Mouse (Mus musculus): ENCODE measurements around the gene Rpl26. TPM values are rescaled to one million over a fixed set of nuclear protein-coding genes. Genes with fewer than 3 reads are reported as not detected.

The Rpl26 gene
- total RNA-seq, 2 experiments from 2014 or later: 777 to 828 TPM

GRCm38 (mm10) chr11:68886091-68886490, 15.3 kb upstream of the Rpl26 start:
- intact Hi-C loops (cut with DNase I): no loop called here
- no peak for DNase-seq

- intact Hi-C loops (cut with DNase I): no loop called here
- no peak for DNase-seq
Measured at GRCm38 (mm10) chr11:68888253-68888652, 13.1 kb upstream of the Rpl26 start, which contains the start of gene Rnf222. Gene Rnf222, plus strand, starts transcription at chr11:68888553.

GRCm38 (mm10) chr11:68888653-68889052, 12.7 kb upstream of the Rpl26 start:
- intact Hi-C loops (cut with DNase I): no loop called here
- DNase-seq: no peak

GRCm38 (mm10) chr11:68890625-68891024, 10.8 kb upstream of the Rpl26 start:
- intact Hi-C loops (cut with DNase I): no loop called here
- no peak for DNase-seq

GRCm38 (mm10) chr11:68891823-68892222, 9.6 kb upstream of the Rpl26 start:
- intact Hi-C loops (cut with DNase I): no loop called here
- no peak for DNase-seq

- intact Hi-C loops (cut with DNase I): no loop called here
- no peak for DNase-seq
Measured at GRCm38 (mm10) chr11:68892233-68892832, 9.1 kb upstream of the Rpl26 start.

- intact Hi-C loops (cut with DNase I): no loop called here
- no peak for DNase-seq
Measured at GRCm38 (mm10) chr11:68893911-68894464, 7.4 kb upstream of the Rpl26 start.

GRCm38 (mm10) chr11:68896247-68896646, 5.1 kb upstream of the Rpl26 start:
- intact Hi-C loops (cut with DNase I): no loop called here
- DNase-seq: no peak

- intact Hi-C loops (cut with DNase I): no loop called here
- no peak for DNase-seq
Measured at GRCm38 (mm10) chr11:68897120-68897519, 4.3 kb upstream of the Rpl26 start.

- intact Hi-C loops (cut with DNase I): no loop called here
- no peak for DNase-seq
Measured at GRCm38 (mm10) chr11:68897838-68898237, 3.5 kb upstream of the Rpl26 start.

GRCm38 (mm10) chr11:68898790-68899189, 2.6 kb upstream of the Rpl26 start:
- intact Hi-C loops (cut with DNase I): no loop called here
- no peak for DNase-seq

GRCm38 (mm10) chr11:68899815-68900214, 1.6 kb upstream of the Rpl26 start:
- no peak for DNase-seq

GRCm38 (mm10) chr11:68900519-68901350, 648 bp upstream of the Rpl26 start:
- intact Hi-C loops (cut with DNase I): no loop called here
- peak in 1 of 2 experiments; percentile 25 for DNase-seq

More at GRCm38 (mm10) chr11:68899815-68900214, 1.6 kb upstream of the Rpl26 start:
- intact Hi-C loops (cut with DNase I): no loop called here

GRCm38 (mm10) chr11:68902047-68902364, 623 bp downstream of the Rpl26 start:
- DNase-seq: no peak
- intact Hi-C loops (cut with DNase I): no loop called here

GRCm38 (mm10) chr11:68902367-68902766, 984 bp downstream of the Rpl26 start:
- intact Hi-C loops (cut with DNase I): no loop called here
- DNase-seq: no peak

- no peak for DNase-seq
- intact Hi-C loops (cut with DNase I): no loop called here
Measured at GRCm38 (mm10) chr11:68902823-68903222, 1.4 kb downstream of the Rpl26 start.

GRCm38 (mm10) chr11:68903775-68904174, 2.4 kb downstream of the Rpl26 start:
- no peak for DNase-seq
- intact Hi-C loops (cut with DNase I): loop anchor here (2.0 kb wide), 1 partner anchor 63 kb away; no protein-coding TSS in a partner anchor

- DNase-seq: peak; percentile 87 to 91
- intact Hi-C loops (cut with DNase I): loop anchor here (2.0 to 5.0 kb wide), 2 partner anchors 38 to 62 kb away; no protein-coding TSS in a partner anchor
Measured at GRCm38 (mm10) chr11:68904375-68905137, 3.2 kb downstream of the Rpl26 start.

- intact Hi-C loops (cut with DNase I): loop anchor here (2.0 to 5.0 kb wide), 2 partner anchors 37 to 62 kb away; no protein-coding TSS in a partner anchor
- no peak for DNase-seq
Measured at GRCm38 (mm10) chr11:68905138-68905531, 3.8 kb downstream of the Rpl26 start.

GRCm38 (mm10) chr11:68905665-68906460, 4.5 kb downstream of the Rpl26 start:
- intact Hi-C loops (cut with DNase I): loop anchor here (2.0 to 5.0 kb wide), 3 partner anchors 36 to 131 kb away; no protein-coding TSS in a partner anchor
- no peak for DNase-seq
